Mouse (Mus musculus): Measurements from ENCODE around the gene Ttll8.

GRCm38 (mm10) chr15:88943896-88944551 lies 10.2 kb downstream of the Ttll8 start:
- TF ChIP-seq CTCF (IDR thresholded peaks at IDR 0.05; ENCODE audit: low read depth, low read length) (no peak), EP300 (IDR thresholded peaks at IDR 0.05; ENCODE audit: insufficient read depth, low read depth, low read length) (no peak)
